ENCODE assay signal across 12 mouse cellular contexts in genomic region chr8:26833784-26834183, GRCm38 (mm10).
"Had no signal": no experiment of that assay in that cellular context is flagged by ENCODE, and none has a peak within 500 bp of the region (broad histone marks: within the 10 kb centered on the region; RNA-seq: fewer than 3 reads in every experiment).

No protein-coding gene starts in this region.

- H3K27me3 ChIP-seq: liver, embryonic 13.5 days; liver, embryonic 15.5 days; megakaryocyte, embryonic 14.5 days; neural tube, embryonic 12.5 days had no signal

- H3K4me3 ChIP-seq: liver, embryonic 13.5 days; liver, embryonic 15.5 days; lung, embryonic 15.5 days; megakaryocyte, embryonic 14.5 days; neural tube, embryonic 12.5 days had no signal

- H3K36me3 ChIP-seq: liver, embryonic 13.5 days; liver, embryonic 15.5 days; lung, embryonic 15.5 days; neural tube, embryonic 12.5 days had no signal

- H3K9ac ChIP-seq: liver, embryonic 13.5 days; liver, embryonic 15.5 days; liver, postnatal 0 days; lung, embryonic 15.5 days; neural tube, embryonic 12.5 days had no signal

- H3K9me3 ChIP-seq: liver, embryonic 13.5 days; liver, embryonic 15.5 days; lung, embryonic 15.5 days; neural tube, embryonic 12.5 days had no signal

- H3K27ac ChIP-seq: liver, embryonic 13.5 days; liver, embryonic 15.5 days; macrophage; neural tube, embryonic 12.5 days had no signal

- H3K4me1 ChIP-seq: liver, embryonic 15.5 days had no signal

- DNase-seq: liver, embryonic 13.5 days; liver, postnatal 0 days; lung, adult 2 months; right cerebral cortex, postnatal 14 days; thymus, adult 2 months; thymus, postnatal 25 days; thymus, postnatal 4 days had no signal

- ATAC-seq: liver, postnatal 0 days had no signal

- H3K4me2 ChIP-seq: liver, embryonic 13.5 days; liver, embryonic 15.5 days; lung, embryonic 15.5 days; neural tube, embryonic 12.5 days had no signal
